Mouse (Mus musculus) ES-E14 (cell line): ENCODE data around the gene Kiss1. TPM values are rescaled to one million over a fixed set of nuclear protein-coding genes. Genes with fewer than 3 reads are reported as not detected.
A peak's percentile ranks its signal among the peaks of the same experiment; 100 is the strongest.

Experiments used
- DNase-seq: peaks from one replicate; pipeline ENCODE4 v3.0.0-alpha.2; 2013; ENCODE audit warnings: low read depth, low spot score
- H3K27ac ChIP-seq: 2 replicates; pipeline ENCODE4 v1.5.1; 2012; ENCODE audit warnings: low read depth, mild to moderate bottlenecking, low read length, moderate library complexity, mixed read lengths; ENCODE audit not compliant: poor library complexity, insufficient read depth, severe bottlenecking
- H3K36me3 ChIP-seq: 2 replicates; pipeline ENCODE4 v1.6.1; 2012; ENCODE audit warnings: mild to moderate bottlenecking, low read length, moderate library complexity, mixed read lengths; ENCODE audit not compliant: control insufficient read depth, poor library complexity, insufficient read depth, severe bottlenecking
- H3K4me1 ChIP-seq, 2 experiments: fragments of 150-350 bp in 1 of 2; sonication (generic) in 1 of 2; 2 replicates each; pipeline ENCODE4 v1.6.1; 2012; ENCODE audit warnings: low read length in 2 of 2, mild to moderate bottlenecking in 1 of 2, mixed read lengths in 1 of 2; ENCODE audit not compliant: control insufficient read depth in 2 of 2, insufficient read depth in 2 of 2, poor library complexity in 1 of 2
- H3K4me3 ChIP-seq, 2 experiments: fragments of 150-350 bp in 1 of 2; sonication (generic) in 1 of 2; 2 replicates each; pipeline ENCODE4 v1.5.1; 2012; ENCODE audit warnings: low read length in 2 of 2, low read depth in 1 of 2, mild to moderate bottlenecking in 1 of 2, mixed read lengths in 1 of 2; ENCODE audit not compliant: insufficient read depth in 1 of 2, poor library complexity in 1 of 2, severe bottlenecking in 1 of 2
- H3K9ac ChIP-seq: 2 replicates; pipeline ENCODE4 v1.6.1; 2012; ENCODE audit warnings: low read depth, mild to moderate bottlenecking, low read length, mixed read lengths; ENCODE audit not compliant: poor library complexity, insufficient read depth, severe bottlenecking
- H3K9me3 ChIP-seq: fragments of 150-350 bp; sonication (generic); 2 replicates; pipeline ENCODE4 v1.6.1; 2012; ENCODE audit warnings: low read depth, mild to moderate bottlenecking, low read length; ENCODE audit not compliant: control insufficient read depth, insufficient read depth
- CHD2 ChIP-seq: IDR thresholded peaks from 2 replicates; pipeline ENCODE4 v1.6.1; 2014; ENCODE audit warnings: mild to moderate bottlenecking, low read depth, low read length, inconsistent platforms
- HCFC1 ChIP-seq: IDR thresholded peaks from 2 replicates; pipeline ENCODE4 v1.6.1; 2012; ENCODE audit warnings: low read length, inconsistent platforms, borderline replicate concordance; ENCODE audit not compliant: insufficient read depth
- MAFK ChIP-seq: IDR thresholded peaks from 2 replicates; pipeline ENCODE4 v1.6.1; 2014; ENCODE audit warnings: mild to moderate bottlenecking, low read depth, low read length, inconsistent platforms; ENCODE audit not compliant: insufficient read depth
- ZC3H11A ChIP-seq: IDR thresholded peaks from 2 replicates; pipeline ENCODE4 v1.6.1; 2012; ENCODE audit warnings: low read depth, mild to moderate bottlenecking, inconsistent platforms, low read length, borderline replicate concordance
- ZNF384 ChIP-seq: IDR thresholded peaks from 2 replicates; pipeline ENCODE4 v1.6.1; 2012; ENCODE audit warnings: low read depth, low read length, inconsistent platforms
- in situ Hi-C, 2 experiments: fragments of 600-800 bp; cut with MboI; formaldehyde crosslinking; loops; one replicate each; pipeline ENCODE4 v1.15.1; 2025; ENCODE audit warnings: low sequenced_read_pairs in 2 of 2, inconsistent platforms in 1 of 2; ENCODE audit not compliant: unreplicated experiment in 2 of 2
- total RNA-seq: library from RNA; depleted of rRNA; stranded (reverse); fragments of 300-350 nt; gene quantifications from 2 replicates; pipeline ENCODE4 v1.2.3, GENCODE M21; 2012

The Kiss1 gene
- total RNA-seq, 1 experiment: not detected

DNA sequence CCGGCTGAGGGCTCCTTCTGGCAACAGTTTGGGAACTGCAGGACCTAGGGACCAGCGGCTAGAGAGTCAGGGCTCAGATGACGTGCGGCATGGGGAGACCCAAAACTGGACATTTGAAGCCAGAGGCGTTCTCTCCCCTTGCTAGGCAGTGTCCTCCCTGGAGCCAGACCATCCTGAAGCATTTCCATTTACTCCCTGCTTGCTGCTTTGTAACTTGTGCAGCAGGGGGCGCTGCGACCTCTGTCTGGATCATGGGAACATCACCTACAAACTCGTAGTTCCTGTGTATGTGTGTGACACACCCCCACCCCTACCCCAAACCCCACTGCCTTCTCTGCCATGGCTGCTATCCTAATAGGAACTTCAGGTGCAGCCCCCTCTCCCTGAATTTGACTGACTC is 7.3 kb upstream of the Kiss1 start:
- no peak overlapping the region for H3K9ac ChIP-seq
- H3K27ac ChIP-seq: no peak overlapping the region
- peak; percentile 58 for DNase-seq
- TF ChIP-seq CHD2 (no peak), HCFC1 (no peak), ZC3H11A (peak; percentile 62; the same call in 1 of the 2 replicates), ZNF384 (no peak), MAFK (no peak)
- H3K36me3 ChIP-seq: no peaks in the 10 kb centered on the region
- no peaks in the 10 kb centered on the region for H3K9me3 ChIP-seq
- no peak overlapping the region for H3K4me3 ChIP-seq
- in situ Hi-C loops: no loop called here
- H3K4me1 ChIP-seq: peaks cover 0 to 18% of the 10 kb centered on the region in 2 experiments; a peak in 2 of 4 replicates

DNA sequence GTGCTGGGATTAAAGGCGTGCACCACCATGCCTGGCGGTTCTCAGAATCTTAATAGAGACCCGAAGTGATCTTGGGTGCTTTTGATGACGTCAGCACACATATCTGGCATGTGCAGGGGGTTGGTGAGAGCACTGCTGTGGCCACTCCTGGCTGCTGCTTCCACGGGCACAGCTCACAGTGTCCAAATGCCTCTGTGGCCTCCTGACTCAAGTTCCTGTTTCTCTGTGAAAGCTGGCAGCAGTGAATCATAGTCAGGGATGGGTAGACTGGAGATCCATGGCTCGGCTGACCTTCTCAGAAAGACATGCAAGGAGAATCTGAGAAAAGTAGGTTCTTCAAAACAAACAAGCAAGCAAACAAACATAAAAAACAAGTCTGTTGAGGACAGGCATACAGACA is 5.9 kb upstream of the Kiss1 start:
- in situ Hi-C loops: loop anchor here in 1 of 2 experiments (5.0 kb wide), 1 partner anchor 37 kb away; the partner anchor contains the start of gene Ren1
- no peak for TF ChIP-seq MAFK
- TF ChIP-seq HCFC1: no peak
- TF ChIP-seq ZC3H11A: no peak
- no peak for TF ChIP-seq CHD2
- TF ChIP-seq ZNF384: no peak

DNA sequence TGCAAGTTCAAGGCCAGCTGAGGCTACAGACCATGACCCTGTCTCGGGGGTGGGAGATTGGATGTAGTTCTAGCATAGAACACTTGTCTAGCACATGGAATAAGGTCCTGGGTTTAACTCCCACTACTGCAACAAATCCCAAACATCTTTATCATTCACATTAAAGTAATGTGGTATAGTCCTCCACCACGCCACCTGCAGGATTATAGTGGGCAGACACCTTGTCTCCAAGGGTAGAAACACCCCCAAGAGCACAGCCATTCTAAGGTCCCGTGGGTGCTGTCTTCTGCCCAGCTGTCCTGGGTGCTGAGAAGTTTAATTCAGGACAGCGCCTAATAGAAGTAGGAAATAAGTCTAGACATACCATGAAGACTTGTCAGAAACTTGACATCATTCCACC is 5.1 kb upstream of the Kiss1 start:
- Histone ChIP-seq H3K9me3 (no peaks in the 10 kb centered on the region), H3K27ac (no peak overlapping the region), H3K9ac (no peak overlapping the region), H3K36me3 (no peaks in the 10 kb centered on the region), H3K4me3 (no peak overlapping the region), H3K4me1 (peaks cover 0 to 7% of the 10 kb centered on the region in 2 experiments; a peak in 1 of 4 replicates)
- no peak for TF ChIP-seq CHD2
- no peak for TF ChIP-seq HCFC1
- no peak for TF ChIP-seq ZNF384
- TF ChIP-seq MAFK: no peak
- TF ChIP-seq ZC3H11A: no peak
- no peak for DNase-seq
- in situ Hi-C loops: loop anchor here in 1 of 2 experiments (5.0 kb wide), 1 partner anchor 36 kb away; the partner anchor contains the start of gene Ren1

More for the DNA sequence above, 5.9 kb upstream of the Kiss1 start:
- H3K36me3 ChIP-seq: no peaks in the 10 kb centered on the region
- H3K9ac ChIP-seq: no peak overlapping the region
- H3K27ac ChIP-seq: no peak overlapping the region
- H3K4me1 ChIP-seq: peaks cover 0 to 7% of the 10 kb centered on the region in 2 experiments; a peak in 1 of 4 replicates
- H3K9me3 ChIP-seq: no peaks in the 10 kb centered on the region
- H3K4me3 ChIP-seq: no peak overlapping the region
- DNase-seq: no peak

DNA sequence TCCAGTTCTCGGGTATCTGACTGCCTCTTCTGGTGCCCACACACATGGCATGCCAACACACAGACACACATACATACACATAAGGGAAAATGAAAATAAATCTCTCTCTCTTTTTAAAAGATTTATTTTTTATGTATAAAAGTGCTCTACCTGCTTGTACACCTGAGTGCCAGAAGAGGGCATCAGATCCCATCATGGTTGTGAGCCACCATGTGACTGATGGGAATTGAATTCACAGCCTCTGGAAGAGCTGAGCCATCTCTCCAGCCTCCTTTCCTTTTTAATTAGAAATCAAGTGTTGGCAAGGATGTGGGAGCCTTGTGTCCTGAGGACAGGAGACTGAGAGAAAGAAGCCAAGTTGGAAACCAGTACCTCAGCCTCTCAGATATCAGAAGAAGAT is 4.5 kb upstream of the Kiss1 start:
- in situ Hi-C loops: loop anchor here in 1 of 2 experiments (5.0 kb wide), 1 partner anchor 35 kb away; the partner anchor contains the start of gene Ren1
- no peak for TF ChIP-seq HCFC1
- TF ChIP-seq ZC3H11A: no peak
- TF ChIP-seq CHD2: no peak
- no peak for TF ChIP-seq MAFK
- TF ChIP-seq ZNF384: no peak
- Histone ChIP-seq H3K9ac (no peak overlapping the region), H3K27ac (no peak overlapping the region), H3K4me1 (peaks cover 0 to 4% of the 10 kb centered on the region in 2 experiments; a peak in 1 of 4 replicates), H3K4me3 (no peak overlapping the region), H3K9me3 (no peaks in the 10 kb centered on the region), H3K36me3 (no peaks in the 10 kb centered on the region)
- no peak for DNase-seq

DNA sequence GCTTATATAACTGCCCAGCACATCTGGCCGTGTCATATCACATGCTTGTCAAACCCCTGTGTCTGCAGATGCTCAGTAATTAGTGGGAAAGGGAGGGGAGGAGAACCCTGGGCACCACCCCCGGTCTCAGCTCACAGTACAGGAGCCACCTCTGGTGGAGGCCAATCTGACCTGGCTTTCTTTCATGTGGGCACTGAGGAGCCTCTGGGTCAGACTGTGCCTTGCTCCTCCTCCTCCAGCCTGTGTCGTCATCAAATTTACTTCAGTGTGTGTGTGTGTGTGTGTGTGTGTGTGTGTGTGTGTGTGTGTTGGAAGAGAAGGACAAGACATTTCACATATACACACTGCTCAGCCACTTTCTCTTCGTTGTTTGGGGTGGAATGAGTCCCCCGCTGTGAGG is 1.7 kb downstream of the Kiss1 start:
- in situ Hi-C loops: no loop called here
- DNase-seq: no peak

More for the DNA sequence above, 1.7 kb downstream of the Kiss1 start:
- no peak overlapping the region for H3K9ac ChIP-seq
- H3K27ac ChIP-seq: no peak overlapping the region
- H3K36me3 ChIP-seq: no peaks in the 10 kb centered on the region
- H3K4me1 ChIP-seq: peaks cover 2 to 5% of the 10 kb centered on the region in 2 experiments; a peak in 2 of 4 replicates
- no peak for TF ChIP-seq ZC3H11A
- TF ChIP-seq ZNF384: no peak
- TF ChIP-seq MAFK: no peak
- TF ChIP-seq HCFC1: no peak
- no peak for TF ChIP-seq CHD2
- H3K4me3 ChIP-seq: no peak overlapping the region
- no peaks in the 10 kb centered on the region for H3K9me3 ChIP-seq
